Mouse (Mus musculus): ENCODE data around the gene Kcnj6.

DNA sequence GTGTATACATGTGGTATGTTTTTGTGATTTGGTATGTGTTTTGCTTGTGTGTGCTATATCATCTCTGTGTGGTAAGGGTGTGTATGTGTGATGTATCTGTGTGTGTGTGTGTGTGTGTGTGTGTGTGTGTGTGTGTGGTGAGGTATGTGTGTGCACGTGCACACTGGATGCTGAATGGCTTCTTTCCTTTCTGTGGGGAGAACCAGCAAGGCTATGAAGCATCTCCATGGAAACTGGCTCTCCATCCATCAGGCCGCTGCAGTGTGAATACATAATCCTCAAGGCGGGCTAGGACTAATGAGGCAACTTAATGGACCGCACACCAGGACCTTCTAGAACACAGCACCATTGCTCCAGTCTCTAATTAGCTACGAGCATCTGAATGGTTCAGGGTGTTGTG is 78.3 kb downstream of the Kcnj6 start:
- TF ChIP-seq CTCF (IDR thresholded peaks at IDR 0.05; ENCODE audit: extremely low read depth, insufficient read depth, insufficient read length, insufficient replicate concordance), result no peak
- no peak for TF ChIP-seq POLR2A (IDR thresholded peaks at IDR 0.05; ENCODE audit: low read depth, low read length)

Data from spleen, adult 2 months (tissue).